Mouse (Mus musculus): Measurements from ENCODE around the gene Gpm6b. TPM values are rescaled to one million over a fixed set of nuclear protein-coding genes. Genes with fewer than 3 reads are reported as not detected.

Gene Gpm6b
- polyA plus RNA-seq, 1 experiment from 2014 or later: 312 TPM

GRCm38 (mm10) chrX:166316552-166317375 lies 78.1 kb downstream of the Gpm6b start:
- no peak overlapping the region for H3K4me2 ChIP-seq (ENCODE audit: low read length)
- no peak overlapping the region for H3K4me3 ChIP-seq (ENCODE audit: low read length)
- no peaks in the 10 kb centered on the region for H3K36me3 ChIP-seq (ENCODE audit: control insufficient read depth, insufficient read depth, low read length)
- 0 out of 2 replicates have a peak, but pooled peaks cover 3% of the 10 kb centered on the region for H3K4me1 ChIP-seq (ENCODE audit: control insufficient read depth, insufficient read depth, low read depth, low read length)
- H3K27me3 ChIP-seq (replicated peaks; ENCODE audit: control insufficient read depth, insufficient read depth, low read length): no peaks in the 10 kb centered on the region
- peak; percentile 88 for ATAC-seq
- no peaks in the 10 kb centered on the region for H3K9me3 ChIP-seq (ENCODE audit: control insufficient read depth, low read length)
- peak overlapping the region; percentile 71 for H3K27ac ChIP-seq (ENCODE audit: low read depth, low read length)
- 35% methylated on average over 7 of the region's 7 CpGs for WGBS
- no peak overlapping the region for H3K9ac ChIP-seq (ENCODE audit: low read depth, low read length)

- ATAC-seq: peak; percentile 21; the same call in 1 of the 2 replicates
- 71% methylated on average over 1 of the region's 1 CpGs for WGBS
- H3K4me1 ChIP-seq (ENCODE audit: control insufficient read depth, insufficient read depth, low read depth, low read length): 0 out of 2 replicates have a peak, but pooled peaks cover 3% of the 10 kb centered on the region
- no peaks in the 10 kb centered on the region for H3K27me3 ChIP-seq (replicated peaks; ENCODE audit: control insufficient read depth, insufficient read depth, low read length)
- H3K9me3 ChIP-seq (ENCODE audit: control insufficient read depth, low read length): no peaks in the 10 kb centered on the region
- H3K4me2 ChIP-seq (ENCODE audit: low read length): no peak overlapping the region
- H3K9ac ChIP-seq (ENCODE audit: low read depth, low read length): no peak overlapping the region
- peak overlapping the region; percentile 71 for H3K27ac ChIP-seq (ENCODE audit: low read depth, low read length)
- no peak overlapping the region for H3K4me3 ChIP-seq (ENCODE audit: low read length)
- H3K36me3 ChIP-seq (ENCODE audit: control insufficient read depth, insufficient read depth, low read length): no peaks in the 10 kb centered on the region
Observed at GRCm38 (mm10) chrX:166317376-166317679, 78.6 kb downstream of the Gpm6b start.

GRCm38 (mm10) chrX:166323226-166323625 lies 84.5 kb downstream of the Gpm6b start:
- no peak overlapping the region for H3K4me2 ChIP-seq (ENCODE audit: low read length)
- no peak overlapping the region for H3K9ac ChIP-seq (ENCODE audit: low read depth, low read length)
- H3K4me3 ChIP-seq (ENCODE audit: low read length): no peak overlapping the region
- ATAC-seq: no peak
- H3K27me3 ChIP-seq (replicated peaks; ENCODE audit: control insufficient read depth, insufficient read depth, low read length): no peaks in the 10 kb centered on the region
- H3K36me3 ChIP-seq (ENCODE audit: control insufficient read depth, insufficient read depth, low read length): no peaks in the 10 kb centered on the region
- WGBS: 95% methylated on average over 3 of the region's 3 CpGs
- no peaks in the 10 kb centered on the region for H3K9me3 ChIP-seq (ENCODE audit: control insufficient read depth, low read length)
- H3K27ac ChIP-seq (ENCODE audit: low read depth, low read length): no peak overlapping the region
- no peaks in the 10 kb centered on the region; the same call in 1 of the 2 replicates for H3K4me1 ChIP-seq (ENCODE audit: control insufficient read depth, insufficient read depth, low read depth, low read length)

GRCm38 (mm10) chrX:166327621-166328020 lies 88.9 kb downstream of the Gpm6b start:
- H3K27ac ChIP-seq (ENCODE audit: low read depth, low read length): peak overlapping the region; percentile 12; the same call in 1 of the 2 replicates
- H3K4me3 ChIP-seq (ENCODE audit: low read length): no peak overlapping the region
- WGBS: 51% methylated on average over 5 of the region's 5 CpGs
- no peaks in the 10 kb centered on the region for H3K9me3 ChIP-seq (ENCODE audit: control insufficient read depth, low read length)
- no peaks in the 10 kb centered on the region; the same call in 1 of the 2 replicates for H3K4me1 ChIP-seq (ENCODE audit: control insufficient read depth, insufficient read depth, low read depth, low read length)
- ATAC-seq: no peak
- H3K27me3 ChIP-seq (replicated peaks; ENCODE audit: control insufficient read depth, insufficient read depth, low read length): no peaks in the 10 kb centered on the region
- H3K36me3 ChIP-seq (ENCODE audit: control insufficient read depth, insufficient read depth, low read length): no peaks in the 10 kb centered on the region
- H3K4me2 ChIP-seq (ENCODE audit: low read length): no peak overlapping the region
- H3K9ac ChIP-seq (ENCODE audit: low read depth, low read length): no peak overlapping the region

GRCm38 (mm10) chrX:166328219-166328901 lies 89.6 kb downstream of the Gpm6b start:
- Histone ChIP-seq H3K4me1 (ENCODE audit: control insufficient read depth, insufficient read depth, low read depth, low read length) (no peaks in the 10 kb centered on the region; the same call in 1 of the 2 replicates), H3K4me3 (ENCODE audit: low read length) (no peak overlapping the region), H3K9ac (ENCODE audit: low read depth, low read length) (no peak overlapping the region), H3K9me3 (ENCODE audit: control insufficient read depth, low read length) (no peaks in the 10 kb centered on the region), H3K27me3 (replicated peaks; ENCODE audit: control insufficient read depth, insufficient read depth, low read length) (no peaks in the 10 kb centered on the region), H3K36me3 (ENCODE audit: control insufficient read depth, insufficient read depth, low read length) (no peaks in the 10 kb centered on the region), H3K27ac (ENCODE audit: low read depth, low read length) (peak overlapping the region; percentile 67), H3K4me2 (ENCODE audit: low read length) (no peak overlapping the region)
- 34% methylated on average over 3 of the region's 3 CpGs for WGBS
- peak; percentile 21; the same call in 1 of the 2 replicates for ATAC-seq

GRCm38 (mm10) chrX:166328904-166329451 lies 90.3 kb downstream of the Gpm6b start:
- Histone ChIP-seq H3K9ac (ENCODE audit: low read depth, low read length) (no peak overlapping the region), H3K36me3 (ENCODE audit: control insufficient read depth, insufficient read depth, low read length) (no peaks in the 10 kb centered on the region), H3K4me2 (ENCODE audit: low read length) (no peak overlapping the region; the same call in 1 of the 2 replicates), H3K27ac (ENCODE audit: low read depth, low read length) (peak overlapping the region; percentile 67), H3K4me1 (ENCODE audit: control insufficient read depth, insufficient read depth, low read depth, low read length) (no peaks in the 10 kb centered on the region; the same call in 1 of the 2 replicates), H3K27me3 (replicated peaks; ENCODE audit: control insufficient read depth, insufficient read depth, low read length) (no peaks in the 10 kb centered on the region), H3K9me3 (ENCODE audit: control insufficient read depth, low read length) (no peaks in the 10 kb centered on the region), H3K4me3 (ENCODE audit: low read length) (no peak overlapping the region)
- WGBS: 18% methylated on average over 9 of the region's 9 CpGs
- peak; percentile 95 for ATAC-seq

GRCm38 (mm10) chrX:166334516-166335136 lies 95.9 kb downstream of the Gpm6b start:
- H3K4me2 ChIP-seq (ENCODE audit: low read length): no peak overlapping the region
- ATAC-seq: no peak
- H3K4me3 ChIP-seq (ENCODE audit: low read length): no peak overlapping the region
- no peaks in the 10 kb centered on the region for H3K4me1 ChIP-seq (ENCODE audit: control insufficient read depth, insufficient read depth, low read depth, low read length)
- H3K9ac ChIP-seq (ENCODE audit: low read depth, low read length): no peak overlapping the region
- H3K27me3 ChIP-seq (replicated peaks; ENCODE audit: control insufficient read depth, insufficient read depth, low read length): no peaks in the 10 kb centered on the region; the same call in 1 of the 2 replicates
- no peaks in the 10 kb centered on the region for H3K9me3 ChIP-seq (ENCODE audit: control insufficient read depth, low read length)
- no peaks in the 10 kb centered on the region for H3K36me3 ChIP-seq (ENCODE audit: control insufficient read depth, insufficient read depth, low read length)
- no peak overlapping the region for H3K27ac ChIP-seq (ENCODE audit: low read depth, low read length)
- 84% methylated on average over 6 of the region's 6 CpGs for WGBS

GRCm38 (mm10) chrX:166338353-166338752 lies 99.6 kb downstream of the Gpm6b start:
- Histone ChIP-seq H3K9ac (ENCODE audit: low read depth, low read length) (no peak overlapping the region), H3K4me2 (ENCODE audit: low read length) (no peak overlapping the region), H3K4me1 (ENCODE audit: control insufficient read depth, insufficient read depth, low read depth, low read length) (no peaks in the 10 kb centered on the region), H3K9me3 (ENCODE audit: control insufficient read depth, low read length) (no peaks in the 10 kb centered on the region), H3K27me3 (replicated peaks; ENCODE audit: control insufficient read depth, insufficient read depth, low read length) (no peaks in the 10 kb centered on the region; the same call in 1 of the 2 replicates), H3K36me3 (ENCODE audit: control insufficient read depth, insufficient read depth, low read length) (no peaks in the 10 kb centered on the region), H3K4me3 (ENCODE audit: low read length) (no peak overlapping the region), H3K27ac (ENCODE audit: low read depth, low read length) (no peak overlapping the region)
- ATAC-seq: no peak
- WGBS: 94% methylated on average over 5 of the region's 5 CpGs
